Mouse (Mus musculus): Measurements from ENCODE around the gene Zfp37.
"Not testable (repeated sequence)": the region's sequence is repeated elsewhere in the genome, so short reads cannot be mapped to it uniquely, and the experiment has no call there.

Gene Zfp37

GRCm38 (mm10) chr4:62230769-62231168 lies at the start of gene Zfp37:
Gene Zfp37 (minus strand): TSS chr4:62231047.
- DNase-seq (ENCODE audit: low spot score in 2 of 2): peak in 1 of 2 experiments; percentile 12

DNA sequence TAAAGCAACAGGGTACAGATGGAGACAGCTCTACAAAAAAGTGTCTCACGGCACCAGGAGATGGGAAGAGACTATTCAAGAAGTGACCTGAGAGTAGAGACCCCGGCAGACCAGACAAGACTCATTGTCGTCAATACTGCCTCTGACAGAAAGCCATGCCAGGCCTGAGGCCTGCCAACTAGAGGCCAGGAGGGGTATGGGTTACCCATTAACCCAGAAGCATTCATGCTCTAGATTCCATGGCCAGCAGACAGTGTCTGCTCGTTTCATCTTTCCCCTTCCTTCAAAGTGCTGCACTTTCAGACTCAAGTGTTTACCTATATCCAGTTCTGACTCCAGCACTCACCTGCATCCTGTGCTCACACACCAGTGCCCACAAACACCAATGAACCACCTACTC lies 47.2 kb upstream of the Zfp37 start:
- no peak for DNase-seq (ENCODE audit: low spot score in 2 of 2)

DNA sequence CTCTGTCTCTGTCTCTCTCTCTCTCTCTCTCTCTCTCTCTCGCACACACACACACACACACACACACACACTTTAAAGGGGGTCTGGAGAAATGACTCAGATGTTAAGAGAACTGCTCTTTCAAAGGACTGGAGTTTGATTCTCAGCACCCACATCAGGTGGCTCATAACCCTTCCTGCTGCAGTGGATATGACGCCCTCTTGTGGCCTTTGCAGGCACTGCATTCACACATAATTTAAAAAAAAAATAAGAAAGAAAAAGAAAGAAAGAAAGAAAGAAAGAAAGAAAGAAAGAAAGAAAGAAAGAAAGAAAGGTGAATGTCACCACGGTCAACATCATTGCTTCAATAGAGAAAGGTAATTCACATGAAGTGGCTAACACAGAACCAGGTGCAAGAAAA lies 46.4 kb upstream of the Zfp37 start:
- no peak for DNase-seq (ENCODE audit: low spot score in 2 of 2)

- no peak for DNase-seq (ENCODE audit: low spot score in 2 of 2)
Measured at GRCm38 (mm10) chr4:62276642-62277041, 45.8 kb upstream of the Zfp37 start.

GRCm38 (mm10) chr4:62274841-62275536 lies 44.1 kb upstream of the Zfp37 start:
- DNase-seq (ENCODE audit: low spot score in 2 of 2): peak in 1 of 2 experiments; percentile 28

- DNase-seq (ENCODE audit: low spot score in 2 of 2): no peak
Measured at GRCm38 (mm10) chr4:62273916-62274315, 43.1 kb upstream of the Zfp37 start.

- DNase-seq (ENCODE audit: low spot score in 2 of 2): no peak
Measured at GRCm38 (mm10) chr4:62272696-62273095, 41.8 kb upstream of the Zfp37 start.

- no peak for DNase-seq (ENCODE audit: low spot score in 2 of 2)
Measured at GRCm38 (mm10) chr4:62267101-62267500, 36.3 kb upstream of the Zfp37 start.

- DNase-seq (ENCODE audit: low spot score in 2 of 2): not testable (repeated sequence)
Measured at GRCm38 (mm10) chr4:62266016-62266415, 35.2 kb upstream of the Zfp37 start.

DNA sequence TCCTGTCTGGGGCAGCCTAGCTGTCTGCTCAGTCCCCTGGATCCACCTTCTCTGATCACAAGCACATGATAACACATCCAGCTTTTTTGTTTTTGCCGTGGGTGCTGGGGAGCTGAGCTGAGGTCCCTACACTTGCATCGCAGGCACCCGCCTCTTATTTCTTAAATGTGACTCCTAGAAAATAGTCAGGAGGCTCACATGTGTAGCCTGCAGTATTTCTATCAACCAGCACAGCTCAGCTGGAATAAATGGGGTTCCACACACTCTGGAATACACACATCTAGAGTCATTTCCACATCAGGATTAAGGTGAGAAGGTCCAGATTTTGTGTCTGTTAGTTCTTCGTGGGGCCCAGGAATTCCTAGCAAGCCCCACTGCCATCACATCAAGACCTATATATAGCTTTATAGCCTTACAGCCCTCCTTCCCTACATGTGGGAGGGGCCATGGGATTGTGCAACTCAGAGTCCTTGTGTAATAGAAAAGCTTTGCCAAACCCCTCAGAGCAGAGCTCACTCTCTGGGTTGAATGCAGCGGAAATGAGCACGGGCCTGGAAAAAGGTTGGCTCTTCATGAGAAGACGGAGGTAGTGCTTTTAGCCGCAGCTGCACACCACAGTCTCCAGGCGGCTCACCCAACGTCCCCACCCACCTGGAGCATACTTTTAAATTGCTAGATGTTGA lies 34.4 kb upstream of the Zfp37 start:
- DNase-seq (ENCODE audit: low spot score in 2 of 2): no peak

GRCm38 (mm10) chr4:62263133-62263844 lies 32.4 kb upstream of the Zfp37 start:
- DNase-seq (ENCODE audit: low spot score in 2 of 2): peak in 1 of 2 experiments; percentile 45

GRCm38 (mm10) chr4:62262276-62262675 lies 31.4 kb upstream of the Zfp37 start, which contains the start of gene Slc31a2:
Gene Slc31a2 (plus strand): TSS chr4:62262562.
- no peak for DNase-seq (ENCODE audit: low spot score in 2 of 2)

- no peak for DNase-seq (ENCODE audit: low spot score in 2 of 2)
Measured at GRCm38 (mm10) chr4:62256931-62257330, 26.1 kb upstream of the Zfp37 start.

DNA sequence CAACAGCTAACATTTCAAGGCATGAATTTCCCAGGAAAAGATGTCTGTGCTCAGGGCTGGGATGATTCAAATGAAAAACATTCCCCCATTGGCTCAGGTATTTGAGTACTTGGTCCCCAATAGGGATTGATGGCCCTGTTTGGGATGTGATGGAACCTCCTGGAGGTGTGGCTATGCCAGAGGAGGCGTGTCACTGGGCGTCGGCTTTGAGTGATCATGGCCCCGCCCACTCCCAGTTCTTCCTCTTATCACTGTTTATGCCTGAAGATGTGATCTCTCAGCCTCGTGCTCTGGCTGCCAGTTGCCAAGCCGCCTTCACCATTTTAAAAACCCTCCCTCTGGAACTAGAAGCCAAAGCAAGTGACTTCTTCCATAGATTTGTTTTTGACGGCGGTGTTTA lies 23.7 kb upstream of the Zfp37 start:
- DNase-seq (ENCODE audit: low spot score in 2 of 2): no peak

DNA sequence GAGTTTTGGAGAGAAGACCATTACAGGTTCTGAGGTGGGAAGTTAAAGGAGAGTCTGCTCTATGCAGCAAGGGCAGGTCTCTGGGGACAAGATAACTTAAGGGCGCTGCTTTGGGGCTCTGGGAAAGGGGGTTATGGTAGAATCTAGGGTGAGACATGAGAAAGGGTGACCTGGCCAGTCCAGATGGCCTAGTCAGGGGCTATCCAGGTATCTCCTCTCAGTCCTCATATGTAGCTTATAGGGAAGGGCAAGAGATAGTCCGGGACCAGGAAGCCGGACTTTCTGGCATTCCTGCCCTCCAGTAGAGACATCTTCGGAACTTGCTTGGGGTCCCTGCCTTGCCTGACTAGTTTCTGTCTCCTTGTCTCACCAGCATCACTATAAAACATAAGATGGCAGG lies 20.9 kb upstream of the Zfp37 start:
- DNase-seq (ENCODE audit: low spot score in 2 of 2): no peak

DNA sequence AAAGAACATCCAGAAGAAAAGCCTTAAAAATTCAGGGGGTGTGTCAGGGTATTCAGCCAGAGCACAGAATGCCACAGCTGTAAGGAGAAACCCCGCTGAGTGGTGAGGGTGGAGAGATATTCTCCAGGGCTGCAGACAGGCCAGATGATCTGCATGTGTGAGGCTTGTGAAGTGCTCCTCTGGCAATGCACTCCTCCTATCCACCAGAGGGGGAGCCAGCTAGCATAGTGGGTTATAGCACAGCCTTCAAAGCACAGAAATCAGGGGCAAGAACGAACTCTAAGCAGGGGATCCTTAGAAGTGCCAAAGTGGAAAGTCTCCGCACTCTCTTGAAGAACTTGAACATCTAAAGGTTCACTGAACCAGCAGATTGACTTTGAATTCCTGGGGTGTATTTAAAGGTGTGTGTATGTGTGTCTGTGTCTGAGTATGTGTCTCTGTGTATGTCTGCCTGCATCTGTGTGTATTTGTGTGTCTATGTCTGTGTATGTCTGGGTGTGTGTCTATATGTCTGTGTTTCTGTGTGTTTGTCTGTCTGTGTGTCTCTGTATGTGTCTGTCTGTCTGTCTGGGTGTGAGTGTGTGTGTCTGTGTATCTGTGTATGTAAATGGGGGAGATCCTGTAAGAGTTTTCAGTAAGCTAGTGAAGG lies 20.2 kb upstream of the Zfp37 start:
- DNase-seq (ENCODE audit: low spot score in 2 of 2): no peak

DNA sequence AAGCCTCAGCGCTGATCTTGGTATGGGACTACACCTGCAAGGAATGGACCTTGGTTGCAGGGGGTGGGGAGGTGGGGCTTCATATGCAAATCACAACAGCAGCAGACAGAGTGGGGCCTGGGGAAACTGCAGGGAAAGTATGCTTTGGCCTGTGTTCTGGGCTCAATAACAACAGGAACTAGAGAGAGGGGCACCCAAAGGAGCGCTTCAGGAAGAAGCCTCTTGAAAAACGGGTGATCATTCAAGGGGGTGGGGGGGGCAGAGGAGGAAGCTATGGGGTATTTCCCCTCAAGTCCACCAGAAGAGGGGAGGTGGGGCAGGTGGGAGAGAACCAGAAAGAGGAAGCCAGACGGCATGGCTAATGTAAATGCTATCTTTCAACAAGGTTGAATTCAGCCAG lies 17.5 kb upstream of the Zfp37 start:
- DNase-seq (ENCODE audit: low spot score in 2 of 2): no peak

DNA sequence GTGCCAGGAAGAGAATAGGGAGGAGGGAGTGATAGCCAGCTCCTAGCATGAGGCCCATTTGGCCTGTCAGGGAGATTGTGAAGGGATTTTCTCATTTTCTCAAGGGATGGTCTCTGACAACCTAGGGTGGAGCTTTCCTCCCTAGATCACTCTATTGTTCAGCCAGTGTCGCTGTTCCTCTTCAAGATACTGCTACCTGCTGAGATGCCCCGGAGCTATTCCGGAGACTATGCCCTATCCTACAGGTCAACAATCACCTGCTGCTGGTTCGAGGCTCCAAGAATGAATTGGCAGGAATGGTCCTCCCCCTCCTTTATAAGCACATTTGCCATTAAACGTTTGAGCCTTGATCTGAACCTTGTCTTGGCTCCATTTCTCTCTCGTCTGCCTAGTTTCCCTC lies 9.7 kb upstream of the Zfp37 start:
- DNase-seq (ENCODE audit: low spot score in 2 of 2): no peak

DNA sequence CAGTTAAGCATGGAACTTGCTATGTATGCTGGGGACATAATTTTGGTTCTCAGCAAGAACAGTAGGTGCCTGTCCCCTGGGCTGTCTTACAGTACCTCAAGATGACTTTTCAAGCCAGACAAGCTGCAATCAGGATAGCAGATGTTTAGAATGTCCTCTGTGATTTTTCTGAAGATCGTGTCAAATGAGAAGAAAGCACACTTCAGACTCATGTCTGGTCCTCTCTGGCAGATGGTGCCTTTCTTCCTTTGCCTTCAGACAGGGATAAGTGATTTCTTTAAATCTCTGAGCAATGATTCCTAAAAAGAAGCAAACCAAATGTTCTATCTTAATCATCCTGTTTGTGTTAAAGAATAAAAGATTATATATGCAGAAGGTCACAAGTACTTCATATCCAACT lies 694 bp downstream of the Zfp37 start:
- no peak for DNase-seq (ENCODE audit: low spot score in 2 of 2)

- DNase-seq (ENCODE audit: low spot score in 2 of 2): no peak
Measured at GRCm38 (mm10) chr4:62229448-62229847, 1.4 kb downstream of the Zfp37 start.

DNA sequence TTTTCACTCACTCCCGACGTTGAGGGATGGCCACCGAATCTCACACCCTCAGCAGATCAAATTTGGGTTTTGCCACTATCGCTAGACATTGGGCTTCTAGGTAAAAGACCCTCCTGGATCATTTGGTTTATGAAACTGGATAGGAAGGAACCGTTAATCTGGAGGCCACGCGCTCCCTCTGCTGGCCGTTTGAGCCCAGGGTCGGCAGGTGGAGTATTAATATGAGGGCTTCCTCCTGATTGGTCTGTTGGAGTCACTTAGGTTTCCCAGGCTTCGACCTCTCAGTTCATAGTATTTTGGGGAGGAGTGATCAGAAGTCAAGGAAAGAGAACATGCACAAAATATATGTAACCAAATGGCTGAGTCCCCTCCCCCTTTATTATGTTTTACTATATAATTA lies 2.5 kb downstream of the Zfp37 start:
- DNase-seq (ENCODE audit: low spot score in 2 of 2): peak; percentile 32 to 62

GRCm38 (mm10) chr4:62213490-62213889 lies 17.4 kb downstream of the Zfp37 start:
- DNase-seq (ENCODE audit: low spot score in 2 of 2): no peak

Data from cerebellum, postnatal 4 days (tissue).